Mouse (Mus musculus) lung, adult 2 months (tissue): Measurements from ENCODE around the gene Anp32b.

Experiments used
- CTCF ChIP-seq: fragments of 200-500 bp; IDR thresholded peaks from 2 replicates; pipeline ENCODE4 v1.5.1; 2011; ENCODE audit warnings: mild to moderate bottlenecking, low read length, control low read depth; ENCODE audit not compliant: insufficient read depth
- POLR2A ChIP-seq: fragments of 200-500 bp; IDR thresholded peaks from 2 replicates; pipeline ENCODE4 v1.6.1; 2011; ENCODE audit warnings: low read depth, mild to moderate bottlenecking, control low read depth, low read length, borderline replicate concordance; ENCODE audit errors: extremely low read depth

DNA sequence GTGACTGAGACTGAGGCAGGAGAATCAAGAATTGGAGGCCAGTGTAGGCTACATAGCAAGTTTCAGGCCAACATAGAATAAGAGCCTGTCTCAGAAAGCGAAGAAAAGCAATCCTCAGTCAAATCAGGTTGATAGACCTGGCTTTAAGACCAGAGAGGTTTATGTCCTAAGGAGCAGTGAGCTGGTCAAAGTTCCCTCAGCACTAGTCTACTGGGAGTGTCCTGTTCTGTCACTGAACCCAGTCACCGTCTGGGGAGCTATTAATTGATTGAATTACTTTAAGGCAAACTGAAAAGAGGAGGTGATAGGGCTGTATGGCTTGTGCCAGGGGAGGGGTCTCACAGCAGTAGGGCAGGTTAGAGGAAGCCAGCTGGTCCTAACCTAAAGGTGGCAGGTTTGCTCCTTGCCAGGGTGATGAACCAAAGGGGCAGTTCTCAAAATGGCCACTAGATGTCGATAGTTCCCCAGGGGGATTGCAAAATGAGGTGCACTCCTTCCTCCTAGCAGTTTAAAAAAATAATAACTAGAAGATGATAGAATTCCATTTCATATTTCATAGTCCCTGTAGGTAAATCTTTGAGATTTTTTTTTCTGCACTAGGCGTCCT lies 46.7 kb downstream of the Anp32b start:
- TF ChIP-seq CTCF (peak; percentile 91), POLR2A (no peak)
